Mouse (Mus musculus) embryonic fibroblast, embryonic 13.5 days (primary cell): ENCODE measurements around the gene Lrig2.

ENCODE experiments used
- CTCF ChIP-seq: IDR thresholded peaks from 2 replicates; pipeline ENCODE4 v1.5.1; 2011; ENCODE audit warnings: mild to moderate bottlenecking, control low read depth, low read length, moderate library complexity, borderline replicate concordance; ENCODE audit not compliant: insufficient read depth
- POLR2A ChIP-seq: IDR thresholded peaks from 2 replicates; pipeline ENCODE4 v1.6.1; 2011; ENCODE audit warnings: low read depth, mild to moderate bottlenecking, control low read depth, low read length, moderate library complexity

- TF ChIP-seq CTCF (no peak), POLR2A (no peak)
Observed at GRCm38 (mm10) chr3:104517161-104517560, 5.4 kb upstream of the Lrig2 start.
